ENCODE assay signal across 8 mouse cellular contexts in genomic region chr13:51752346-51753167, GRCm38 (mm10). TPM values are rescaled to one million over a fixed set of nuclear protein-coding genes. Genes with fewer than 3 reads are reported as not detected.
DNase-seq lines count a peak whose midpoint lies in the region; ATAC-seq and TF ChIP-seq lines count a peak whose summit lies in the region.

No protein-coding gene starts in this region.

- TF ChIP-seq CTCF in kidney, postnatal 0 days (IDR thresholded peaks at IDR 0.05; ENCODE audit: low read depth): no peak

- no peaks in the 10 kb centered on the region for H3K27me3 ChIP-seq in kidney, postnatal 0 days (ENCODE audit: insufficient read depth, low read length)
- no peaks in the 10 kb centered on the region for H3K27me3 ChIP-seq in forebrain, embryonic 11.5 days (ENCODE audit: control insufficient read depth, insufficient read depth, low read length)
- H3K27me3 ChIP-seq in midbrain, embryonic 16.5 days (ENCODE audit: control insufficient read depth, insufficient read depth, low read depth, low read length): no peaks in the 10 kb centered on the region
- H3K27me3 ChIP-seq in intestine, embryonic 16.5 days (replicated peaks; ENCODE audit: control insufficient read depth, insufficient read depth, low read length): no peaks in the 10 kb centered on the region

- no peak overlapping the region for H3K4me3 ChIP-seq in kidney, postnatal 0 days (replicated peaks; ENCODE audit: low read depth, low read length)
- H3K4me3 ChIP-seq in forebrain, embryonic 11.5 days (ENCODE audit: low read depth, low read length): no peak overlapping the region
- no peak overlapping the region for H3K4me3 ChIP-seq in midbrain, embryonic 16.5 days (ENCODE audit: low read depth, low read length)
- no peak overlapping the region for H3K4me3 ChIP-seq in intestine, embryonic 16.5 days (ENCODE audit: low read length)

- WGBS in kidney, postnatal 0 days: 38% methylated on average over 15 of the region's 15 CpGs
- WGBS in forebrain, embryonic 11.5 days: 60% methylated on average over 15 of the region's 15 CpGs
- WGBS in midbrain, embryonic 16.5 days: 43% methylated on average over 15 of the region's 15 CpGs
- 68% methylated on average over 15 of the region's 15 CpGs for WGBS in intestine, embryonic 16.5 days

- no peak overlapping the region for H3K4me2 ChIP-seq in kidney, postnatal 0 days (ENCODE audit: low read length)
- H3K4me2 ChIP-seq in forebrain, embryonic 11.5 days (ENCODE audit: low read depth, low read length, severe bottlenecking): no peak overlapping the region
- no peak overlapping the region for H3K4me2 ChIP-seq in midbrain, embryonic 16.5 days (ENCODE audit: low read length)
- no peak overlapping the region for H3K4me2 ChIP-seq in intestine, embryonic 16.5 days (ENCODE audit: low read depth, low read length)

- peaks cover 59% of the 10 kb centered on the region for H3K4me1 ChIP-seq in kidney, postnatal 0 days (replicated peaks; ENCODE audit: insufficient read depth, low read length)
- H3K4me1 ChIP-seq in forebrain, embryonic 11.5 days (replicated peaks; ENCODE audit: control insufficient read depth, insufficient read depth, low read length): peaks cover 14% of the 10 kb centered on the region
- peaks cover 21% of the 10 kb centered on the region for H3K4me1 ChIP-seq in midbrain, embryonic 16.5 days (ENCODE audit: control insufficient read depth, insufficient read depth, low read length)
- H3K4me1 ChIP-seq in intestine, embryonic 16.5 days (ENCODE audit: control insufficient read depth, insufficient read depth, low read length): peaks cover 22% of the 10 kb centered on the region

- H3K36me3 ChIP-seq in kidney, postnatal 0 days (ENCODE audit: insufficient read depth, low read length): no peaks in the 10 kb centered on the region
- H3K36me3 ChIP-seq in forebrain, embryonic 11.5 days (ENCODE audit: control insufficient read depth, insufficient read depth, low read length): no peaks in the 10 kb centered on the region
- H3K36me3 ChIP-seq in midbrain, embryonic 16.5 days (ENCODE audit: control insufficient read depth, insufficient read depth, low read length): no peaks in the 10 kb centered on the region
- H3K36me3 ChIP-seq in intestine, embryonic 16.5 days (ENCODE audit: control insufficient read depth, insufficient read depth, low read length): no peaks in the 10 kb centered on the region

- peak overlapping the region; percentile 0; the same call in 1 of the 2 replicates for H3K27ac ChIP-seq in kidney, postnatal 0 days
- H3K27ac ChIP-seq in forebrain, embryonic 11.5 days (ENCODE audit: low read depth, low read length): no peak overlapping the region; the same call in 1 of the 2 replicates
- peak overlapping the region; percentile 28; the same call in 1 of the 2 replicates for H3K27ac ChIP-seq in midbrain, embryonic 16.5 days (ENCODE audit: low read length)
- no peak overlapping the region for H3K27ac ChIP-seq in intestine, embryonic 16.5 days (ENCODE audit: low read length)

- H3K9ac ChIP-seq in kidney, postnatal 0 days (ENCODE audit: low read depth, low read length): no peak overlapping the region
- peak overlapping the region; percentile 20; the same call in 1 of the 2 replicates for H3K9ac ChIP-seq in forebrain, embryonic 11.5 days (ENCODE audit: low read length)
- H3K9ac ChIP-seq in midbrain, embryonic 16.5 days (ENCODE audit: low read depth, low read length): peak overlapping the region; percentile 47; the same call in 1 of the 2 replicates
- no peak overlapping the region for H3K9ac ChIP-seq in intestine, embryonic 16.5 days (ENCODE audit: low read depth, low read length)

- H3K9me3 ChIP-seq in kidney, postnatal 0 days (replicated peaks; ENCODE audit: low read length): no peaks in the 10 kb centered on the region
- H3K9me3 ChIP-seq in forebrain, embryonic 11.5 days (ENCODE audit: control insufficient read depth, low read length): no peaks in the 10 kb centered on the region
- no peaks in the 10 kb centered on the region for H3K9me3 ChIP-seq in midbrain, embryonic 16.5 days (replicated peaks; ENCODE audit: control insufficient read depth, low read length, poor library complexity, severe bottlenecking)
- no peaks in the 10 kb centered on the region for H3K9me3 ChIP-seq in intestine, embryonic 16.5 days (ENCODE audit: control insufficient read depth, low read length)

- no peak for ATAC-seq in kidney, postnatal 0 days (replicated peaks; ENCODE audit: low FRiP score, low read depth)
- 0 out of 2 replicates have a peak, but pooled peaks have one; percentile 22 for ATAC-seq in forebrain, embryonic 11.5 days (replicated peaks; ENCODE audit: low FRiP score)
- peak; percentile 20 for ATAC-seq in midbrain, embryonic 16.5 days
- no peak for ATAC-seq in intestine, embryonic 16.5 days

- no peak for DNase-seq in kidney, postnatal 0 days (ENCODE audit: low spot score)
- DNase-seq in kidney, postnatal 25 days: no peak
- peak; percentile 89 for DNase-seq in brain, adult 2 months (ENCODE audit: low read depth, low spot score)
- no peak for DNase-seq in forebrain, embryonic 11.5 days (ENCODE audit: low spot score)
- no peak for DNase-seq in natural killer cell, adult 2 months (ENCODE audit: low spot score in 2 of 2)
- DNase-seq in urinary bladder, postnatal 10 days (ENCODE audit: low spot score): no peak

RNA-seq across cellular contexts. Expression of gene Sema4d, which starts 41.0 kb away (rescaled TPM):
- 23.8 and 24.6 TPM in 2 replicates for polyA plus RNA-seq in kidney, postnatal 0 days (2015; fragmentation: Nextera tagmentation; extraction: Ambion mirVana)
- 8.3 and 8.4 TPM in 2 replicates for polyA plus RNA-seq in forebrain, embryonic 11.5 days (2014; fragmentation: Nextera tagmentation; extraction: Ambion mirVana)
- 15.4 and 16.7 TPM in 2 replicates for polyA plus RNA-seq in midbrain, embryonic 16.5 days (2015; fragmentation: Nextera tagmentation; extraction: Ambion mirVana)
- polyA plus RNA-seq in intestine, embryonic 16.5 days (2015; fragmentation: Nextera tagmentation; extraction: Ambion mirVana): 5.7 and 5.9 TPM in 2 replicates

Comparison
In these comparisons a context has a peak if more than half of its experiments do, and no peak if none do; other contexts are left out.
1. ATAC-seq: peak in forebrain, embryonic 11.5 days (single experiment) and midbrain, embryonic 16.5 days (single experiment); none in kidney, postnatal 0 days (single experiment) and intestine, embryonic 16.5 days (single experiment).
2. H3K27ac ChIP-seq: peak in kidney, postnatal 0 days (single experiment) and midbrain, embryonic 16.5 days (single experiment); none in forebrain, embryonic 11.5 days (single experiment) and intestine, embryonic 16.5 days (single experiment).
3. H3K9ac ChIP-seq: peak in forebrain, embryonic 11.5 days (single experiment) and midbrain, embryonic 16.5 days (single experiment); none in kidney, postnatal 0 days (single experiment) and intestine, embryonic 16.5 days (single experiment).